Mouse (Mus musculus) left cerebral cortex, adult 8-10 months (tissue): ENCODE results near the gene Rimbp2. TPM values are rescaled to one million over a fixed set of nuclear protein-coding genes. Genes with fewer than 3 reads are reported as not detected.
A peak's percentile ranks its signal among the peaks of the same experiment; 100 is the strongest.
"Not testable (repeated sequence)": the region's sequence is repeated elsewhere in the genome, so short reads cannot be mapped to it uniquely, and the experiment has no call there.

ENCODE experiments used
- DNase-seq, 2 experiments: peaks; one replicate each; pipeline ENCODE4 v3.0.0; 2022; ENCODE audit warnings: low spot score in 2 of 2
- total RNA-seq, 4 experiments: library from RNA; stranded (reverse); gene quantifications; 2 replicates each; pipeline ENCODE4 v1.2.4; 2022

Rimbp2 gene
- total RNA-seq, result 100 to 1,000 TPM; 101 to 129 (median 109) TPM

GRCm38 (mm10) chr5:128953278-128954070 lies at the start of gene Rimbp2:
Rimbp2 (minus strand) TSS chr5:128953486.
- peak in 1 of 2 experiments; percentile 71 for DNase-seq

GRCm38 (mm10) chr5:129002571-129003011 lies 49.3 kb upstream of the Rimbp2 start:
- no peak for DNase-seq

- no peak for DNase-seq
Observed at GRCm38 (mm10) chr5:129000706-129001468, 47.6 kb upstream of the Rimbp2 start.

GRCm38 (mm10) chr5:128987141-128987954 lies 34.1 kb upstream of the Rimbp2 start:
- no peak for DNase-seq

GRCm38 (mm10) chr5:128985946-128986345 lies 32.7 kb upstream of the Rimbp2 start:
- no peak for DNase-seq

- DNase-seq, result no peak
Observed at GRCm38 (mm10) chr5:128984536-128984935, 31.2 kb upstream of the Rimbp2 start.

- DNase-seq, result peak in 1 of 2 experiments; percentile 59
Observed at GRCm38 (mm10) chr5:128981607-128982006, 28.3 kb upstream of the Rimbp2 start.

GRCm38 (mm10) chr5:128980857-128981256 lies 27.6 kb upstream of the Rimbp2 start:
- no peak for DNase-seq

- DNase-seq, result no peak
Observed at GRCm38 (mm10) chr5:128978957-128979356, 25.7 kb upstream of the Rimbp2 start.

GRCm38 (mm10) chr5:128977466-128977865 lies 24.2 kb upstream of the Rimbp2 start:
- DNase-seq, result not testable (repeated sequence)

GRCm38 (mm10) chr5:128976266-128976665 lies 23.0 kb upstream of the Rimbp2 start:
- DNase-seq, result no peak

- DNase-seq, result peak in 1 of 2 experiments; percentile 79
Observed at GRCm38 (mm10) chr5:128971298-128971697, 18.0 kb upstream of the Rimbp2 start.

- no peak for DNase-seq
Observed at GRCm38 (mm10) chr5:128970878-128971277, 17.6 kb upstream of the Rimbp2 start.

GRCm38 (mm10) chr5:128964353-128964752 lies 11.1 kb upstream of the Rimbp2 start:
- DNase-seq, result no peak

- DNase-seq, result no peak
Observed at GRCm38 (mm10) chr5:128958916-128959315, 5.6 kb upstream of the Rimbp2 start.

- DNase-seq, result not testable (repeated sequence)
Observed at GRCm38 (mm10) chr5:128954371-128954770, 1.1 kb upstream of the Rimbp2 start.

GRCm38 (mm10) chr5:128952291-128953195 lies 743 bp downstream of the Rimbp2 start:
- DNase-seq, result peak; percentile 58 to 70

- DNase-seq, result no peak
Observed at GRCm38 (mm10) chr5:128951472-128951871, 1.8 kb downstream of the Rimbp2 start.

GRCm38 (mm10) chr5:128947093-128947492 lies 6.2 kb downstream of the Rimbp2 start:
- no peak for DNase-seq

GRCm38 (mm10) chr5:128940436-128940835 lies 12.8 kb downstream of the Rimbp2 start:
- DNase-seq, result no peak
